ENCODE assay signal across 19 mouse cellular contexts in genomic region chr11:62865562-62865961, GRCm38 (mm10). TPM values are rescaled to one million over a fixed set of nuclear protein-coding genes. Genes with fewer than 3 reads are reported as not detected.
"Had no signal": no experiment of that assay in that cellular context is flagged by ENCODE, and none has a peak within 500 bp of the region (broad histone marks: within the 10 kb centered on the region; RNA-seq: fewer than 3 reads in every experiment).

No protein-coding gene starts in this region.

- DNase-seq: lung, adult 18-20 months; lung, embryonic 14.5 days; lung, postnatal 10 days; lung, postnatal 4 days; midbrain, embryonic 14.5 days; retina, postnatal 1 day; right cerebral cortex, adult 18-20 months; right cerebral cortex, postnatal 25 days; right cerebral cortex, postnatal 4 days; spleen, adult 18-20 months; thymus, adult 2 months; thymus, postnatal 25 days; thymus, postnatal 4 days had no signal

- ATAC-seq: midbrain, embryonic 16.5 days had no signal

- H3K4me3 ChIP-seq: midbrain, embryonic 10.5 days; midbrain, embryonic 12.5 days; myocyte; neural tube, embryonic 13.5 days; neural tube, embryonic 15.5 days had no signal

- H3K9me3 ChIP-seq: midbrain, embryonic 10.5 days; neural tube, embryonic 13.5 days; neural tube, embryonic 15.5 days had no signal

- H3K4me1 ChIP-seq: midbrain, embryonic 10.5 days; midbrain, embryonic 12.5 days; neural tube, embryonic 13.5 days; neural tube, embryonic 15.5 days had no signal

- H3K27ac ChIP-seq: midbrain, embryonic 10.5 days; midbrain, embryonic 12.5 days; neural tube, embryonic 13.5 days; neural tube, embryonic 15.5 days had no signal

- H3K36me3 ChIP-seq: midbrain, embryonic 10.5 days; midbrain, embryonic 12.5 days; neural tube, embryonic 13.5 days; neural tube, embryonic 15.5 days had no signal

- H3K4me2 ChIP-seq: lung, embryonic 14.5 days; midbrain, embryonic 12.5 days; neural tube, embryonic 13.5 days; neural tube, embryonic 15.5 days had no signal

- H3K9ac ChIP-seq: lung, embryonic 14.5 days; midbrain, embryonic 12.5 days; neural tube, embryonic 13.5 days; neural tube, embryonic 15.5 days had no signal

- H3K27me3 ChIP-seq: neural tube, embryonic 13.5 days; neural tube, embryonic 15.5 days had no signal

RNA-seq across cellular contexts. Expression of gene Fbxw10, which starts 18.7 kb away (rescaled TPM):
- polyA plus RNA-seq: myocyte had no signal
